Mouse (Mus musculus) adrenal gland, postnatal 4 days (tissue): ENCODE results near the gene Vps26a. TPM values are rescaled to one million over a fixed set of nuclear protein-coding genes. Genes with fewer than 3 reads are reported as not detected.

Experiments
- DNase-seq, 2 experiments: peaks; one replicate each; pipeline ENCODE4 v3.0.0; 2021 to 2022; ENCODE audit warnings: low spot score in 2 of 2, mixed read lengths in 2 of 2
- total RNA-seq, 2 experiments: library from RNA; stranded (reverse); gene quantifications; 2 replicates each; pipeline ENCODE4 v1.2.3; 2021

Gene Vps26a
- total RNA-seq, 2 experiments from 2014 or later = 45.3 to 48.7 TPM

DNA sequence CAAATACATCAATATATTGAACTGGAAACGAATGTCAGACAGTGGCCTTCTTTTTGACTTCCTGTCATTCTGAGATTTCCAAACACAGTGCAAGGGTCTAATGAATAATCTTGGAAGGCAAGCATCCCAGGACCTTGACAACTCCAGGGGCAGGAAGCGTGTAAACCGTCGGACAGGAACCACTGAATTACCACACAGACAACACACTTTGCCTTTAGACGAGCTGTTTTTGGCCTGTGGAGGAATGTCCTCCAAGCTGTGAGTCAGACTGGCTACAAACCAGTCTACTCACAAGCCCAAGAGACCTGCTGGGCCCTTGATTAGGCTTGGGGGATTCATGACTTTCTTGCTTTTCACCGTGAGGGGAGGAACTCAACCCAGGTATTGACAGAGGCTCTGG is 66.2 kb downstream of the Vps26a start:
- no peak for DNase-seq

DNA sequence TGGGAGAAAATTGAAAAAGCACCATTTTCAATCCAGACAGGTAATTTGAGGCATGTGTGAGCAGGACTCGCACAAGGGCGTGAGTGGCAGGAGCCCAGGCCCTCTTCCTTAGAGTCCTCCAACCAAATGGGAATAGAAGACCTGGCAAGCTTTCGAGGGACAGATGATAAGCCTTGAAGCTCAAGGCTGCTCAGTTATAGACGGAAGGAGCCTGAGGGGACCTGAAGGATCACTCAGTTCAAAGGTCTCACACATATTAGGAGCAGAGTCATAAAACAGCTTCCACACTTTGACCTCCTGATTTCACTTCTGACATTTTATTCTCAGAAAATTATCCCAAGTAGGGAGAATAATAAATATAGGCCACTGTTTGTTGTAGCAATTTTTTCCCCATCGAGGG is 67.2 kb downstream of the Vps26a start:
- DNase-seq = no peak

DNA sequence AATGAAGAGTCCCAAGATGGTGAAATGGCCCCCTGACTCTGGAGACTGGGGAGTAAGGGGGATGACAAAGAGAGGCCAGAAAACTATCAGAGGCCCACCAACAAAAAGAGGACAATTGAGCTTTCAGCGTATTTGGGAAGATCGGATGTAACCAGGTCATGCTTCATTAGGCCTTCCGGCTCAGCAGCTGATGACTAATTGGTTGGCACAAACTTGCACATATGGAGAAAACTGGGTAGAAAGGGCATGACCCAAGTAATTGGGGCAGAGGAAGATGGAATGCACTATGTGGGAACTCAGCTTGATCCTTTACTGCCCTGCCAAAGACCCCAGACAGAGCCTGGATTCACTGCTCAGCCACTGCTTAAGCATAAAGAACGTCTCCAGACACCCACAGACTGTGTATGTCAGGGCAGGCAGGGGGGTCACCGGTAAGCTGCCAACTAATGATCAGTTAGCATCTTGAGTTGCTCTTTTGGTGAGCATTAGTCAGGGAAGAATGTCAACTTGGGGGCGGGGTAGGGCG is 67.7 kb downstream of the Vps26a start:
- no peak for DNase-seq

DNA sequence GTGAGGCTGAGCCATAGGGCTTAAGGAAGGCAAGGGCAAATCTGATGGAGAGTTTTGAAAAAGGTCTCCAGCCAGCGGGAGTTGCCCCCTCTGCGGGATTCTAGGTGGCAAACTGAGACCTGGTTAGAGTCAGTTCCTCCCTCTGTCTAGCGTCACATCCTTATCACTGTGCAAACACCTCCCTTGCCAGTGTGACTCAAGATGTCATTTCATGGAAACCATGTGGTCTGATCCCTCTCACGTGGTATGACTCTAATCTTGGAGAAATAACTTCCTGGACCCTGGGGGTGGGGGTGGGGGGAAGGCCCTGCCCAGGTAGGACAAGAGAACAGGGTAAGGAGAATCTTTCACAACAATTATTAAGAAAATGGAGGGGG is 73.0 kb downstream of the Vps26a start:
- DNase-seq = no peak

DNA sequence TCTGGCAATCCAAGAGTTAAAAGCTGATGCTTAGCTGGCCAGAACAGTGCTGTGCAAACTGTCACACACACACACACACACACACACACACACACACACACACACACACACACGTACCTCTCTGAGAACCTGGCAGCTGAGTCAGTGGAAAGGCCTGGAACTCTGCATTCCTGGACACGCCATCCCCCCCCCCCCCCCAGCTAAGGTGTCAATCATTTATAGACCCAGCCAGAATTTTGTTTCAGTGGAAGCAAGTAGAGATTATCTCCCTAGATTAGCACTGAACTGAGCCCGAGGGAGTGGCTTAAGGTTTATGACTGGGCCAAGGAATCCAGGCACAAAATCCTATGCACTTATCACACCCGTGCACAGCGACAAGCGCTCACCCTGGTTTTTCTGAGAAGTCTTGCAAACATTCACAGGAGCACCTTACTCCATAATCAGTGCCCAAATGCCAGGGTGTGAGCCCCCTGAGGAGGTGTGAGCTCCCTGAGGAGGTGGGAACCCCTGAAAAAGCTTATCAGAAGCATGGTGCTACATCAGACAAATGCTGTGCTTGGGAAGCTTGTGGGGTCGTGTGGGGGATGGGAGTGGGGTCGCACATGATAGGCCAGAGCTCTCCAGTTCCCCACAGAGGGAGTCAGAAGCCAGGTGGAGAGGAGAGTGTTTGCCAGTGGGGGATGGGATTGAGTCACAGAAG is 73.5 kb downstream of the Vps26a start:
- DNase-seq = no peak

DNA sequence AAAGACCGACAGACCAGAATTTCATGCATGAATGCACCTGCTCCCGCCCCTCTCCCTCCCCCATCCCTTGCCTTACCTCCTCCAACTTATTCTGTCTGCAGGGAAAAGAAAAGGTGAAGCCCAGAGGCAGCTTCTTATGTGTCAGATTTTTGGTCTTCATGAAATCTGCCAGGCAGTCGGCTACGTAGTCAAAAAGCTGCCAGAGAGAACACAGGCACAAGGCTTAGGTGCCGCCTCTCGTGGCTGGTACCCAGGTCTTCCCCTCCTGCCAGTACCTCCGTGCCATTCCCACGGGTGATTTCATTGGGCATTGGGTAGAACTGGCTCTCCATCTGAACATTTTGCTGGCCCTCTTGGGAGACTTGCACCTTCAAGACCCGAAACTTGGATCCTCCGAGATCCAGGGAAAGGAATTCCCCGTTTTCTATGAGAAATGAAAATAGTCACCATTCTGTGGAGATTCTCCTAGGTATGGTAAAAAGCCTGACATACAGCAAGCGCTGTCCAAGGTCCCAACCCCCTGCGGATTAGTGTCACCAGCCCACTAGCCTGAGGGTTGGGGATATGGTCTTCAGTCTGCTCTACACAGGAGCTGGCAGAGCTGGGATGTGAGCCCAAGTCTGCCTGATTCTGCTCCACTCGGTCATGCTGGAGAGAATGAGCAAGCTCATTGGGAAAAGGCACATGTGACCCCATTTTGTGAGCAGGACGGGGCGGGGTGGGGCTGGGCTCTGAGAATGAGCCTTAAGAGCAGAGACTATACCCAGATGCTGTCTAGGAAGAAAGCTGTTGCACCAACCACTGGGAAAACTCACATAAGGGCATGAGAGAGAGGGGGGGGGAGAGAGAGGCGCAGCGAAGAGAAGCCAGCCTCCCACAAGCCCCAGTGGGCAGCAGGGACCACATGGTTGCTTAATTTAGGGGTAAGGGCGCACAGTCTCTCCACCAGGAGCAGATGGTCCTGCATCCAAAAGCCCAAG is 74.9 kb downstream of the Vps26a start:
- no peak for DNase-seq

DNA sequence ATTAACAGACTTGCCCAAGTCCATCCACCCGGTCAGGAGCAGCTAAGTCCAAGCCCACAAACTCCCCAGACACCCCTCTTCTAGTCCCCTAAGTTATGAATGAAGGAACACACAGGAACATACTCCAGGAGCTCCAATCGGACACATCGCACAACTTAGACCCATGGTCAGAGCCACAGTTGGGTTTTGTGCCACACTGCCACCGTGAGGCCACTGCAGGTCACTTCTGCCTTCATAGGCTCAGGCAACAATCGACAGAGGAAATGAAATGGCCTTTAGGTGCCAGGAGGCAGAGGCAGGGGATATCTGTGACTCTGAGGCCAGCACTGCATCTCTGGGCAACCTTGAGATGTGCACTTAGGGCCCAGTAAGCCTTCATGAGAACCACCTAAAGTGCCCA is 75.7 kb downstream of the Vps26a start:
- DNase-seq = peak; percentile 18 to 23

Other genes starting within 250 kb of the Vps26a start
- 10 to 100 TPM; 18.6 to 18.7 TPM for gene Tacr2, start 234.4 kb downstream of the Vps26a start, total RNA-seq
- gene Hk1, start 106.9 kb downstream of the Vps26a start, total RNA-seq = 10 to 100 TPM; 36.0 to 49.8 TPM
- gene Hkdc1, start 64.3 kb downstream of the Vps26a start, total RNA-seq = 1 to 10 TPM in 1 of 2 experiments, not detected in 1; 1.4 TPM
- gene 4930507D05Rik, start 37.3 kb downstream of the Vps26a start, total RNA-seq = under 1 TPM; 0.48 to 0.78 TPM
- 10 to 100 TPM; 31.5 to 36.5 TPM for gene Supv3l1, start 37.1 kb downstream of the Vps26a start, total RNA-seq
- gene Srgn, start 40.6 kb upstream of the Vps26a start, total RNA-seq = 10 to 100 TPM; 23.9 to 38.9 TPM
- 10 to 100 TPM; 39.2 to 42.1 TPM for gene Kif1bp, start 91.7 kb upstream of the Vps26a start, total RNA-seq
- gene Ddx21, start 115.5 kb upstream of the Vps26a start, total RNA-seq = 10 to 100 TPM; 57.3 to 62.6 TPM
- 100 to 1,000 TPM; 141 to 143 TPM for gene Ddx50, start 164.4 kb upstream of the Vps26a start, total RNA-seq
- 1 to 10 TPM; 1.2 to 1.9 TPM for gene Stox1, start 239.3 kb upstream of the Vps26a start, total RNA-seq